Mouse (Mus musculus) cerebellum, adult 2 months (tissue): ENCODE data around the gene Cacna1d.

Experiments used
- CTCF ChIP-seq: fragments of 200-500 bp; IDR thresholded peaks from 2 replicates; pipeline ENCODE4 v1.5.1; 2011; ENCODE audit warnings: low read depth, mild to moderate bottlenecking, control low read depth, low read length, moderate library complexity, borderline replicate concordance; ENCODE audit not compliant: insufficient read depth
- POLR2A ChIP-seq: fragments of 200-500 bp; IDR thresholded peaks from 2 replicates; pipeline ENCODE4 v1.6.1; 2011; ENCODE audit warnings: low read length, control low read depth, borderline replicate concordance; ENCODE audit not compliant: insufficient read depth

DNA sequence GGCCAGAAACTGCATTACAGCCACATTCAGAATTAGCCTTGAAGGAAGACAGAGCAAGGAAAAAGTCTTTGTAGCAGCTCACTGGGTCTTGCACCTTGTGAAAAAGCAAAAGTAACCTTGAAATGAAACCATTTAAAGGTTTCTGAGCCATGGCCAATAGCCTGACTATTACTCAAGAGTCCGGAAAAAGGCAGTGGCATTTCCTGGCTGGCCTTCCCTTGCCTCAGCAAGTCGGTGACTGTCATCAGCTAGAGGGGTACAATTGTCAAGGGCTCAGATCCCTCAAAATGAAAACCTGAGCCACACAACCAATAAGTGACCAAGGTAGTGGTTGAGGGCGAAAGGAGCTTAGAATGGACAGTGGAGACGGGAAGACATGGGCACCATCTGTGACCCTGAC, 66.6 kb downstream of the Cacna1d start:
- TF ChIP-seq POLR2A (no peak), CTCF (no peak)
